Mouse (Mus musculus): ENCODE data around the gene Rps6ka1.
A peak's percentile ranks its signal among the peaks of the same experiment; 100 is the strongest.

DNA sequence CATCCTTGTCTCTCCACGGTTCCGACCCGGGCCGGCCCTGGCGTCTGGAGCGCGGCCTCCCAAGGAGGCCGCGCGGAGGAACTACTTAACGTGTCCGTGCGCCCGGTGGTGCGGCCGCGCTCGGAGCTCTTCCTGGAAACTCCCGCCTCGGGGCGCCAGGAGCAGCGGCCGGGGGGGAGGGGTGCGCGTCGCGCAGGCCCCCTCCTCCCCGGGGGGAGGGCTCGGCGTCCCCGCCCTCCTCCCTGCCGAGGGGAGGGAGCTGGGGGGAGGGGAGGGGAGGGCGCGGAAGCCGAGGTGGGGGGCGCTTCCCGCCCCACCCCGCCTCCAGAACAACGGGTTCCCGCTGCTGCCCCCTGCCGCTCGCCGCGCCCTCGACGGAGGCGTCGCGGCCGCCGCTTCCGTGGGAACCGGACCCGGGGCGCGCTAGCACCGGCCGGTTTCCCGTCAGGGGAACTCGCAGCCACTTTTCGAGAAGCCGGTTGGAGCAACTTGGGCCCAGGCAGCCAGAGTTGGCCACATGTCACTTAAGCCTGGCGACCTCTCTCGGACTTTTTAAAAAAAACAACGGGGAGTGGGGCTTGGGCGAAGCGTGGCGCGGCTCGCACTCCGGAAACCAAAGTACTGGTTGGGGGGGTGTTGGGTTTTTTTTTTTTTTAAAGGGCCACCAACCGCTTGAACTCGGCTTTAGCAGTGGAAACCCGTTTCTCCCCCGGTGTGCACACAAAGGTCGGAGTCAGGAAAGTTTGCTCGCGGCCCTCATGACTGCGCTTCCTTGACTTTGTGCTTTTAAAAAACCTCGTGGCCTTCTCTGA is 73.4 kb downstream of the Rps6ka1 start:
- TF ChIP-seq EP300 (IDR thresholded peaks at IDR 0.05; ENCODE audit: low read depth) (0 out of 2 replicates have a peak, but pooled peaks have one; percentile 2), CTCF (IDR thresholded peaks at IDR 0.05; ENCODE audit: low read depth) (peak; percentile 60)
